Mouse (Mus musculus): ENCODE measurements at regions not wholly inside any gene's neighbourhood (a gene's known extent, or its start where the extent isn't known, plus 50 kb on each side); places are given as distances from the start of the nearest gene placed in this dataset.
A peak's percentile ranks its signal among the peaks of the same experiment; 100 is the strongest.
"Not testable (repeated sequence)": the region's sequence is repeated elsewhere in the genome, so short reads cannot be mapped to it uniquely, and the experiment has no call there.

DNA sequence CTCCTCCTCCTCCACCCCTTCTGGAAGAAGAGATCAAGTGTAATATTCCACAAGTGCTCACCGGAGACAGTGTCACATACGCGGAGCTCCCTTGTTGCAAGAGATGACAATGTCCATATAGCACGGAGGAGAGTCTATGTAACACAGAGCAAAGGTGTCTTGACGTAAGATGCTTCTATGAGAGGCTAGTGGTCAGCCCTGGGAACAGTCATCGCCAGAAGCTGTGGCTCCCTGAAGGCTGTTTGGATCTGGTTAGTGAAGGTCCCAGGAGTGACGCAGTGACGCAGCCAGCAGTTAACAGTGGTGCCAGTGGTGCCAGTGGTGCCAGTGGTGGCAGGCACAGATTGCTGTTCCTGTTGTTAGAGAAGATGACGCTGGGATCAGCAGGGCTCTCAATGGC lies 66.9 kb downstream of the Twistnb start:
- DNase-seq (ENCODE audit: low read depth, low spot score): no peak

GRCm38 (mm10) chr12:33497319-33497892 lies 68.0 kb downstream of the Twistnb start:
- DNase-seq (ENCODE audit: low read depth, low spot score): peak; percentile 22

DNA sequence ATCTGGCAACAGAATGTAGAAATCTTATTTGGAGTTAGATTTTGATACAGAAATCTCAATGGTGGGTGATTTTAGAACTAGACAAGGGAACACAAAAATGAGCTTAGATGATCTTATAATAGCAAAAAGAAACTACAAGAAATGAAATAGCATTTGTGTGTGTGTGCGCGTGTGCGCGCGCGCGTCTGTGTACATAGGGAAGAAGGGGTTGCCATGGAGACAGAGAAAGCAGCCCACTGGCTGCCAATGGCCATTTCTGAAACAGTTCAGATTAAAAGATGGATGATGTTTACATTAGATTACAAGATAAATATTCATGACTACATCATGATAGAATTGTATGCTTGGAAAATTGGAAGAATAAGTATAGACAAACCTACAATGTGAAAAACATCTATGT lies 112.1 kb downstream of the Twistnb start:
- DNase-seq (ENCODE audit: low read depth, low spot score): no peak

DNA sequence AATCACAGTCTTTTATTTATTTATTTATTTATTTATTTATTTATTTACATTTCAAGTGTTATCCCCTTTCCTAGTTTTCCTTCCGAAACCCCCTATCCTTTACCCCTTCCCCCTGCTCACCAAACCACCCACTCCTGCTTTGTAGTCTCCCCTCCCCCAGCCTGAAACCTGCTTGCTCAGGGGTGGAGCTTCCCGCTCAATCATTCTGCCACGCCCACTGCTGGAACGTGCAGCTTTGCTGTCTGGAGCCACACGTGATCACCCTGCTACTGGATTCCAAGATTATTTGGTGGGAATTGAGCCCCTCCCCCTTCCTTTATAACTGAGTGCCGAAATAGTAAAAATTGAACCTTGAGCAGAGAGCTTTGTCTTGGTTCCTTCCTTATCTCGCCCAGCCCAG lies 122.2 kb downstream of the Twistnb start:
- not testable (repeated sequence) for DNase-seq (ENCODE audit: low read depth, low spot score)

GRCm38 (mm10) chr12:33552231-33552630 lies 122.8 kb downstream of the Twistnb start:
- DNase-seq (ENCODE audit: low read depth, low spot score): no peak

DNA sequence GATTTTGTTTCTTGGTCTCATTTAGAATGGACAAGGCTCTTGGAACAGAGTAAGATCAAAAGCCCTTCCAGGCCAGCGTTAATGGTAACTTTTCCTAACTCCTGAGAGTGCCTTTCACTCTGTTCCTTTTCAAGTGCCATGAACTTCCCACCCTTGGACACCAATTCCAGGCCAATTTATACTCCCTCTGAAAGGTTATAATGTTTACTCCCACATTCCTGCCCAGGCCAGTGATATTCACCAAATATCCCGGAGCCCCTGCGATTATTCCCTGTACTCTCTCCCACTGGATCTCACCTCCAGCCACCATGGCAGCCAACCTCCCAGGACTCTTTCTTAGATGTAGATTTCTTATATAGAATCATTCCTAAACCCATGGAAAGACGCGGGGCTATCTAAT lies 123.2 kb downstream of the Twistnb start:
- no peak for DNase-seq (ENCODE audit: low read depth, low spot score)

GRCm38 (mm10) chr12:33553731-33554130 lies 124.3 kb downstream of the Twistnb start:
- no peak for DNase-seq (ENCODE audit: low read depth, low spot score)

GRCm38 (mm10) chr12:33561141-33561540 lies 131.7 kb downstream of the Twistnb start:
- no peak for DNase-seq (ENCODE audit: low read depth, low spot score)

- no peak for DNase-seq (ENCODE audit: low read depth, low spot score)
These were observed 148.5 kb downstream of the Twistnb start for GRCm38 (mm10) chr12:33577877-33578428.

- no peak for DNase-seq (ENCODE audit: low read depth, low spot score)
These were observed 151.4 kb downstream of the Twistnb start for GRCm38 (mm10) chr12:33580809-33581208.

- no peak for DNase-seq (ENCODE audit: low read depth, low spot score)
These were observed 161.6 kb downstream of the Twistnb start for GRCm38 (mm10) chr12:33591031-33591430.

DNA sequence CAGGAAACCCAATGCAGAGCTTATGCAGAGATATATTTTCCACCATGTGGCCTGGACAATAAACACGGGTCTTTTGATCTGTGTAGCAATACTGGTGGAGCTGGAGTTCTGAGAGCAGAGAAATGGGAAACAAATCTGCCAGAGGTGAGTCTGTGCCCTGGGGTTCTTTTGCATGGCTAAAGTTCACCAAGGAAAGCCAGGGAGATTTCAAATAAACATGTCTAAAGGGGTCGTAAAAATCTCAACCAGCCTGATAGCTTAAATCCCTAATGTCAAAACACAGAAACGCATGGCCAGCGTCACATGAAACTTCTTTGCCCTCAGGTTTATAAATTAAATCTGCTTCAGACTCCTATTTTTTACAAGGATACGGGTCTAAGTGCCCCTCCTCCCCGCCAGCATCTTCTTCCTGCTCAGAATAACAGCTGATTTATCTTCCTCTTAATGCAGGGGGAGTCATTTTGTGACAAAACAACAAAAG lies 163.0 kb downstream of the Twistnb start:
- no peak for DNase-seq (ENCODE audit: low read depth, low spot score)

DNA sequence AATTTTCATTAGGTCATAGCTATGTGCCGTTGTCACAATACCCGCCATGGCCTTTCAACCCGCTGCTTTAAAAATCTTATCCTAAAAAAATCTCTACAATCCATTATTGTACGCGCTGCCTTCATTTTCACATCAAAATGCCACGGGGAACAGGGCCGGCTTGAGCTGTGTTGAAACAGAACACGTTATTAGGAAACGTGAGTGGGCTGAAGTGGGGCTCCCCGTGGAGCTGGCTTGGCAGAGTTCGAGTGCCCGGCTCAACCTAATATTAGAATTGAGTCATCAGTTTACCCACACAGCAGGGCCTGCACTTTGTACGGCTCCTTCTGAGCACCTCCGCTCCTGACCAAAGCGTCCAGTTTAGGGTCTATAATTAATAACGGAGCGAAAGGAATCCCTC lies 163.5 kb downstream of the Twistnb start:
- no peak for DNase-seq (ENCODE audit: low read depth, low spot score)

- DNase-seq (ENCODE audit: low read depth, low spot score): no peak
These were observed 164.2 kb downstream of the Twistnb start for GRCm38 (mm10) chr12:33593685-33594084.

- DNase-seq (ENCODE audit: low read depth, low spot score): no peak
These were observed 176.0 kb downstream of the Twistnb start for GRCm38 (mm10) chr12:33605393-33605792.

GRCm38 (mm10) chr12:33607811-33608602 lies 178.6 kb downstream of the Twistnb start:
- DNase-seq (ENCODE audit: low read depth, low spot score): no peak

DNA sequence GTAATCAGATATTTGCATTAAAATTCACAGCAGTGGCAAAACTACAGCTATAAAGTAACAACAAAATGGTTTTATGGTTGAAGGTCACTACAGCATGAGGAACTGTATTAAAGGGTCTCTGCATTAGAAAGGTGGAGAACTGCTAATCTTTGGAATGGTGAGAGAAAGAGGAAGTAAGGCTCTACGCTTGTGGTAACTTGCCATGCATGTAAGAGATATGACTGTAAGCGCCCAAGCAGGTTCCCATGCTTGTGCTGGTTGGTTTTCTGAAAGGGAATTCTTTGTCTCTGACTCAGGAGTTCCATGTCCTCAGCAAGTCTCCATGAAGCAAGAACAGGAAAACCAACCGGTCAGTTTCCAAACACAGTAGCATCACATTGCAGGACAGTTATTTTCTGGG lies 182.9 kb downstream of the Twistnb start:
- DNase-seq (ENCODE audit: low read depth, low spot score): no peak

GRCm38 (mm10) chr12:33620391-33620790 lies 191.0 kb downstream of the Twistnb start:
- no peak for DNase-seq (ENCODE audit: low read depth, low spot score)

DNA sequence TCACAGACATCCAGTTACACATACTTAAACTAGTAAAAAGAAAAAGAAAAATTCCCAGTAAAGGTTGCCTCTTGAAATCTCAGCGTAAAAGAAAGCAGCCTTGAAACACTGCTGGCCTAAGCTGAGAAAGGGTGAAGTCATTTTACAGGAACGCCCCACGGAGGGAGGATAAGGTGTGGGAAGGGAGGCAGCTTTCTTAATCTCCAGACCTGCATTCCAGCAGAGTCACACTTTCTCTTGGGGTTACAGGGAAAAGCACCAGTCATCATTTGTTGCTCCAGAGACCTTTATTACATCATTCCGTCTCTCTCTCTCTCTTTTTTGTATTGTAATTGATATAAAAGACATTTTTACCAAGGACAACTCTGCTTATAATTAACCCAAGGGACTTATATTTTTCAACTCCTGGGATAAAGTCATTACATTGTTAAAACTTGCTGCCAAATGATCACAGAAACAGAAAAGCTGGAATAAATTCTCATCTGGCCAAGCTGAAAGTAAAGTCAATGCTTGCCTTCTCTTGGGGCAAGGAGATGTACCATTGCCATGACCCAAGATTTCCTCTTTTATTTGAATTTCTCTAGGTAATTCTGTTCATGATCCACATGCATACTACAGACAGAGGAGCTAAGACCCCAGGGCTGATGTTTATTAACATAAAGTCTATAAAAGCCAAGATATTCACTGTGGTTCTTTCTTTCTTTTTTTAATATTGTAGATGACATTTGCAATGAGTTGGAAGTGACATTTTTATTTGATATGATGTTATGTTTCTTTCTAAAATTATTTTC lies 196.9 kb downstream of the Twistnb start:
- DNase-seq (ENCODE audit: low read depth, low spot score): no peak

DNA sequence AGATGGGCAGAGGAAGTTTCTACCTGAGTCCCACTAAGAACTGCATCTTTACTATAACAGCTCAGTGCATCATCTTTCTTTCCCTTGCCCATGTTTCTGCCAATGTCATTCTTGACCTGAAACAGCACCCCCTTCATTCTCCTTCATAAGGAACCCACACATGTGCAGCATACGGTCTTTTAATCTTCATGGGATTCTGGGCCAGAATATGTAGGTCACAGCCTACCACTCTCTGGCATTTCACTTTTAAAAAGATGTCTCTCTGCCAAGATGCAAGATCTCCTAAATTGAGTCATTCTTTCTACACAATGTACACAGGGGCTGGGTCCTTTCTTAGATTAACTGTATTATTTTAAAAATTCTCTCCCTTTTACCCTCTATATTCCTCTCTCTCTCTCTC lies 223.2 kb downstream of the Twistnb start:
- DNase-seq (ENCODE audit: low read depth, low spot score): peak; percentile 23

DNA sequence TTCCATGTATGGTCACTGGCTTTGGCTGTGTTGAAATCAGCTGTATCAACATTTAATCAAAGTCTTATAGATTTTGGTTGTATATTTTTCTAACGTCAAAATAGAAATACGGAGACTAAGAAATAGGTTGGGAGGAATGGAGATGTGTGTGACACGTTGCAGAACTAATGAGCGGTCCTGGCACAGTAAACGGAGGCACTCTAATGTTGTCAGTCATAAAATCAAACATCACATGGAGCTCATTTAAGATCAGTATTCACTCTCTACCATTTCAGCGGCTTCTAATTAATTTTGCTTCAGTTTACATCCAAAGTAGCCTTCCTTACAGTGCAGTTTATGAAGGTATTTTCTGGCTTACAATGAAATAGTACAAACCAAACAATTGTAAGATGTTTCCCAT lies 246.1 kb downstream of the Twistnb start:
- no peak for DNase-seq (ENCODE audit: low read depth, low spot score)

GRCm38 (mm10) chr12:33692870-33693269 lies 235.4 kb upstream of the Ferd3l start:
- no peak for DNase-seq (ENCODE audit: low read depth, low spot score)

Data from telencephalon, adult 2 months (tissue).